Mouse (Mus musculus): Measurements from ENCODE around the gene Tchhl1. TPM values are rescaled to one million over a fixed set of nuclear protein-coding genes. Genes with fewer than 3 reads are reported as not detected.

Tchhl1 gene
- total RNA-seq (2023; ENCODE audit: inconsistent age) = not detected in 4 replicates

DNA sequence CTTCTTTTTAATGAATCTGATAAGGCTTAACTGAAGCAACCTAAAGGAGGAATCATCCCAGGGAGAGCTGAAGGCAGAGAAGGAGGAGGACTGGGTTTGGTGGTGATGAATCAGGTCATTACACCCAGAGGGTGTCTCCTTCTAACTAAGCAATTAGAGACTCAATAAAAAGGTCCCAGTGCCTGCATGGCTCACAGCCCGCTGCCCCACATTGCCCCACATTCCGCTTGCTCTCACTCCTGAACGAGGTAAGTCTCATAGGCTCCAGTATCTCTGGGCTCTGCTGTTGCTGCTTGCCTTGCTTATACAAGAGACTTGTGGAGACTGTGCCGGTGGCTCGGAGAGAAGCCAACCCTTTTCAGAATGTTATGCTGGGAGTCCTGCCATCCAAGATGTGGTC, at the start of gene Tchhl1:
Gene Tchhl1 (plus strand): TSS at position 194 of the 400 bp plus-strand sequence.

DNA sequence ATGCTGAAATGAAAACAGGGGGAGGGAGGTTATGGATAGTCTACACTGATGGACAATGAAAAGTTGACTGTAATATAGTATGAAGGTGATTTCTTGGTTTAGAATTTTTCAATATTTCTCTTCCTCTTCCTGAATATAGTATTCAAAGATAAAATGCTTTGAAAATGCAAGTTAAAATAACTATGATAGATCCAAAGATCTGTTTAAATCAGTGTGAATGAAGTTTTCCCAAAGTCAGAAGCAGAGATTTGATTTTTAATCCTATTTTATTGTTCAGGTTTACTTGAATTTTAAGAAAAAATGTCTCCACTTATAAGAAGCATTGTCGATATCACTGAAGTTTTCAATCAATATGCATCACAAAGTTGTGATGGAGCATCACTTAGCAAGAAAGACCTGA, 26.5 kb upstream of the Tchhl1 start, which contains the start of gene Tchh:
Gene Tchh (plus strand): TSS at position 301 of the 400 bp plus-strand sequence.

DNA sequence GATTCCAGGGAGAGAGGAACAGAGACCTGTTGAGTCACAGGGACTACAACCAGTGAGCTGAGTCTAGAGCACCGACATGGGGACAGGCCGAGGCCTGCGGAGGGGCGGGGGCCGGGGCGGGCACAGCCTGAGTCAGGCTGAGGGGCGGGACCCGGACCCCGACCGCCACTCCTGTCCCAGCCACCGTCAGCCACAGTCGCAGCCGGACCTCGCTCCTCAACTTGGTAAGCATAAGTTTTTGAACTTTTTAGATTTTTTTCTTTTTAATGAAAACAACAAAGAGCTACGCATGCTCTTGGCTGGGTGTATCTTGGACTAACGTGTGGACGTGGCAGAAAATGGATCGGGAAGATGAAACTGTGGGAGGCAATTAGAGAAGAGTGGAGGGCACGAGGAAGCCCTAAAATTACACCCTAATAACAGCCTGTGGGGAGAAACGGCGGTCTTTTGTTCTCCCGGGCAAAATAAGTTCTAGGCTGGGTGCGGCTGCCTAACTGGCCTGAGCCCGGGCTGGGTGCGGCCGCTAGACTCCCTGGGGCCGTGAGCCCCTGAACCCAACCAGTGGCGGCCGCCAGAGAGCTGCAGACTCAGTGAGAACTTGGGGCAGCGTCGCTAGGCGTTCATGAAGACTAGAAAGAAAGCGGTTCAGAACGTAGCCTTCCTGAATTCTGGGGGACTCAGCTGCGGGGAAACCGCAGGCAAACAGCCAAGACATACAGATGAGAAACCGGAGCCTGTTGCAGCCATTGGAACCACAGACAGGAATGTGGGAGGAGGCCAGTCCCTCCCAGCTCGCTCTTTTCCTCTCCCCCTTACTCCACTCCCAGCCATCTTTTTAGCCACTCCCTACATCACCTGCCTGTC, 52.0 kb downstream of the Tchhl1 start, which contains the start of gene S100a11:
Gene S100a11 (plus strand): TSS at position 159 of the 864 bp plus-strand sequence.

Other genes starting within 250 kb of the Tchhl1 start
- gene Flg, start 195.2 kb upstream of the Tchhl1 start, total RNA-seq (2023; ENCODE audit: inconsistent age) = not detected in 4 replicates
- not detected in 4 replicates for gene Hrnr, start 149.0 kb upstream of the Tchhl1 start, total RNA-seq (2023; ENCODE audit: inconsistent age)
- gene Rptn, start 75.1 kb upstream of the Tchhl1 start, total RNA-seq (2023; ENCODE audit: inconsistent age) = not detected in 4 replicates
- not detected in 4 replicates for gene Tchh, start 26.4 kb upstream of the Tchhl1 start, total RNA-seq (2023; ENCODE audit: inconsistent age)
- 220 to 252 TPM (median 233 TPM) in 4 replicates for gene S100a11, start 51.7 kb downstream of the Tchhl1 start, total RNA-seq (2023; ENCODE audit: inconsistent age)
- 184 to 224 TPM (median 202 TPM) in 4 replicates for gene S100a10, start 86.3 kb downstream of the Tchhl1 start, total RNA-seq (2023; ENCODE audit: inconsistent age)
- gene Tdpoz2, start 183.9 kb downstream of the Tchhl1 start, total RNA-seq (2023; ENCODE audit: inconsistent age) = not detected in 4 replicates
- gene Tdpoz1, start 207.6 kb downstream of the Tchhl1 start, total RNA-seq (2023; ENCODE audit: inconsistent age) = not detected in 4 replicates
- gene Gm37596, start 224.3 kb downstream of the Tchhl1 start, total RNA-seq (2023; ENCODE audit: inconsistent age) = not detected in 4 replicates

Measured in B cell, adult (primary cell).